Mouse (Mus musculus): Measurements from ENCODE around the gene Nectin3. TPM values are rescaled to one million over a fixed set of nuclear protein-coding genes. Genes with fewer than 3 reads are reported as not detected.

Gene Nectin3
- total and polyA plus RNA-seq, 3 experiments, result not detected

DNA sequence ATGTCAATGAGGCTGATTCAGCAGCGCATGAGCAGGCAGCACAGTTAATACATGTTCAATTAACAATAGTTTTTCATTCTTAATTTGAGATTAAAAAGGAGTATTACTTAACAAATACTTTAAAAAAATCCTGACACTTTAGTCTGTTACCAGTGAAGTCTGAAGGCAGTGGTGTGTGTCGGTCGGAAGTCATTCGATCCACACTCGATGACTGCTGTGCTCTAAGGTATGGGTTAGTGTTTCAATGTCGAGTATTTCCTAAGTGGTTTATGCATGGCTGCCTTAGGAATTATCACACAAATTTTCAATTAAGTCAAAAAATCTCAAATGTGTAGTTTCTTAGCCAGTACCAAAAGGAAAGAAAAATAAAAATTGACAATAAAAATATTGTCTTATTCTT is 49.3 kb downstream of the Nectin3 start:
- Histone ChIP-seq H3K27ac (ENCODE audit: control insufficient read depth, low read depth, low read length) (no peak overlapping the region), H3K27me3 (ENCODE audit: control insufficient read depth in 1 of 2, insufficient read depth in 2 of 2, low read length in 2 of 2) (no peaks in the 10 kb centered on the region; a peak in 1 of 4 replicates), H3K9ac (ENCODE audit: control insufficient read depth, low read depth, low read length, poor library complexity, severe bottlenecking) (no peak overlapping the region), H3K36me3 (ENCODE audit: control insufficient read depth in 1 of 2, insufficient read depth in 2 of 2, low read length in 2 of 2) (no peaks in the 10 kb centered on the region), H3K9me3 (replicated peaks; ENCODE audit: insufficient read depth, low read length) (no peaks in the 10 kb centered on the region), H3K79me2 (ENCODE audit: control insufficient read depth, insufficient read depth, low read length, poor library complexity) (no peaks in the 10 kb centered on the region), H3K4me3 (ENCODE audit: control insufficient read depth in 1 of 2, insufficient read depth in 1 of 2, low read depth in 2 of 2, low read length in 2 of 2) (no peak overlapping the region), H3K4me1 (ENCODE audit: control insufficient read depth in 1 of 2, insufficient read depth in 2 of 2, low read length in 2 of 2) (no peaks in the 10 kb centered on the region)
- TF ChIP-seq MEF2A (IDR thresholded peaks at IDR 0.05; ENCODE audit: extremely low read depth, insufficient replicate concordance, low read depth, low read length, poor library complexity, severe bottlenecking) (no peak), MAX (IDR thresholded peaks at IDR 0.05; ENCODE audit: low read length) (no peak), MYB (IDR thresholded peaks at IDR 0.05; ENCODE audit: low read depth, low read length) (no peak), JUND (IDR thresholded peaks at IDR 0.05; ENCODE audit: low read depth, low read length) (no peak), TAL1 (IDR thresholded peaks at IDR 0.05; ENCODE audit: low read length) (no peak), KAT2A (conservative IDR thresholded peaks at IDR 0.05; ENCODE audit: low read depth, low read length) (no peak), POLR2A (IDR thresholded peaks at IDR 0.05; ENCODE audit: control insufficient read depth in 1 of 2, insufficient read depth in 1 of 2, low read depth in 1 of 2, low read length in 2 of 2, poor library complexity in 1 of 2) (no peak), CTCF (IDR thresholded peaks at IDR 0.05 in 2 of 3, conservative IDR thresholded peaks at IDR 0.05 in 1 of 3; ENCODE audit: control insufficient read depth in 1 of 3, insufficient read depth in 1 of 3, low read depth in 2 of 3, low read length in 3 of 3, poor library complexity in 1 of 3, severe bottlenecking in 1 of 3) (no peak), RAD21 (IDR thresholded peaks at IDR 0.05; ENCODE audit: low read depth, low read length) (no peak), ZKSCAN1 (IDR thresholded peaks at IDR 0.05; ENCODE audit: low read depth, low read length) (no peak), CHD1 (IDR thresholded peaks at IDR 0.05; ENCODE audit: low read depth, low read length) (no peak), GATA1 (IDR thresholded peaks at IDR 0.05; ENCODE audit: low read depth, low read length) (no peak), MAFK (IDR thresholded peaks at IDR 0.05; ENCODE audit: borderline replicate concordance, low read depth, low read length) (no peak), POLR2AphosphoS5 (IDR thresholded peaks at IDR 0.05; ENCODE audit: borderline replicate concordance, low read depth, low read length) (no peak), SIN3A (IDR thresholded peaks at IDR 0.05; ENCODE audit: low read length) (no peak), E2F4 (IDR thresholded peaks at IDR 0.05; ENCODE audit: borderline replicate concordance, low read depth, low read length) (no peak)
- DNase-seq (ENCODE audit: low read depth, low spot score), result no peak

GRCm38 (mm10) chr16:46431317-46431716 is 67.0 kb downstream of the Nectin3 start:
- TF ChIP-seq POLR2AphosphoS5 (IDR thresholded peaks at IDR 0.05; ENCODE audit: borderline replicate concordance, low read depth, low read length), result no peak
- TF ChIP-seq POLR2AphosphoS2 (IDR thresholded peaks at IDR 0.05; ENCODE audit: low read length), result no peak
- no peak for TF ChIP-seq GATA1 (IDR thresholded peaks at IDR 0.05; ENCODE audit: low read depth, low read length)
- TF ChIP-seq TBP (IDR thresholded peaks at IDR 0.05; ENCODE audit: low read depth, low read length), result no peak
- TF ChIP-seq MAZ (IDR thresholded peaks at IDR 0.05; ENCODE audit: low read depth, low read length), result no peak
- TF ChIP-seq USF2 (IDR thresholded peaks at IDR 0.05; ENCODE audit: borderline replicate concordance in 1 of 2, insufficient read depth in 1 of 2, low read depth in 1 of 2, low read length in 2 of 2), result no peak
- no peak for TF ChIP-seq ZMIZ1 (IDR thresholded peaks at IDR 0.05; ENCODE audit: low read depth, low read length)
- no peak for TF ChIP-seq ZKSCAN1 (IDR thresholded peaks at IDR 0.05; ENCODE audit: low read depth, low read length)
- no peak for TF ChIP-seq RCOR1 (IDR thresholded peaks at IDR 0.05; ENCODE audit: low read depth, low read length)
- TF ChIP-seq ZC3H11A (IDR thresholded peaks at IDR 0.05; ENCODE audit: low read depth, low read length), result no peak
- TF ChIP-seq JUND (IDR thresholded peaks at IDR 0.05; ENCODE audit: low read depth, low read length), result no peak
- no peak for TF ChIP-seq ZNF384 (IDR thresholded peaks at IDR 0.05; ENCODE audit: low read depth, low read length)
- no peak for TF ChIP-seq POLR2A (IDR thresholded peaks at IDR 0.05; ENCODE audit: control insufficient read depth in 1 of 2, insufficient read depth in 1 of 2, low read depth in 1 of 2, low read length in 2 of 2, poor library complexity in 1 of 2)
- no peak for TF ChIP-seq E2F4 (IDR thresholded peaks at IDR 0.05; ENCODE audit: borderline replicate concordance, low read depth, low read length)
- TF ChIP-seq CTCF (IDR thresholded peaks at IDR 0.05 in 2 of 3, conservative IDR thresholded peaks at IDR 0.05 in 1 of 3; ENCODE audit: control insufficient read depth in 1 of 3, insufficient read depth in 1 of 3, low read depth in 2 of 3, low read length in 3 of 3, poor library complexity in 1 of 3, severe bottlenecking in 1 of 3), result no peak
- no peak for TF ChIP-seq TAL1 (IDR thresholded peaks at IDR 0.05; ENCODE audit: low read length)
- TF ChIP-seq UBTF (IDR thresholded peaks at IDR 0.05; ENCODE audit: borderline replicate concordance, insufficient read depth, low read depth, low read length), result no peak
- no peak for TF ChIP-seq CHD2 (IDR thresholded peaks at IDR 0.05; ENCODE audit: low read length)
- no peak for TF ChIP-seq NELFE (IDR thresholded peaks at IDR 0.05; ENCODE audit: low read depth, low read length)
- Histone ChIP-seq H3K27me3 (ENCODE audit: control insufficient read depth in 1 of 2, insufficient read depth in 2 of 2, low read length in 2 of 2) (no peaks in the 10 kb centered on the region), H3K4me3 (ENCODE audit: control insufficient read depth in 1 of 2, insufficient read depth in 1 of 2, low read depth in 2 of 2, low read length in 2 of 2) (no peak overlapping the region), H3K27ac (ENCODE audit: control insufficient read depth, low read depth, low read length) (no peak overlapping the region), H3K4me1 (ENCODE audit: control insufficient read depth in 1 of 2, insufficient read depth in 2 of 2, low read length in 2 of 2) (no peaks in the 10 kb centered on the region), H3K79me2 (ENCODE audit: control insufficient read depth, insufficient read depth, low read length, poor library complexity) (no peaks in the 10 kb centered on the region), H3K36me3 (ENCODE audit: control insufficient read depth in 1 of 2, insufficient read depth in 2 of 2, low read length in 2 of 2) (no peaks in the 10 kb centered on the region), H3K9ac (ENCODE audit: control insufficient read depth, low read depth, low read length, poor library complexity, severe bottlenecking) (no peak overlapping the region), H3K9me3 (replicated peaks; ENCODE audit: insufficient read depth, low read length) (no peaks in the 10 kb centered on the region)
- DNase-seq (ENCODE audit: low read depth, low spot score), result no peak
